8 mouse cellular contexts compared by ENCODE assay signal in the genomic region with DNA sequence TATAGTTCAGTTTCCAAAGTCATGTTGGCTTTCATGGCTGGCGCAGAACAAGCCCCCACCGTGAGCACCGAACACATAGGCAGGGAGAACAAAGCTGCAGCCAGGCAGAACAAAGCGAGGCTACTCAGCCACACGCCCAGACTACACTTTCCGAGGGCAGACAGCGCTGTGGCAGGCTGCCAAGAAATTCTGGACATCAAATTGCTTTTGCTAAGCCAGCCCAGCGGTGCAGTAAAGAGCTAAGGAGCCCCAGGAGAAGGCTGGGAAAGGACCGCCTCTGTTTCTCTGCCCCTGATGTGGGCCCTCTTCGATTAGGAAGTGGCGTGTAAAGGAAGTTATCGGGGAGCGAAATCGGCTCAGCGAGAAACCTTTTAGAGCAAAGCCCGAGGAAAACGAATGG.
DNase-seq lines count a peak whose midpoint lies in the region; ATAC-seq lines count a peak whose summit lies in the region.

No protein-coding gene starts in this region.

- H3K4me2 ChIP-seq in heart, embryonic 13.5 days: peak overlapping the region; percentile 63
- H3K4me2 ChIP-seq in kidney, embryonic 15.5 days: peak overlapping the region; percentile 44
- H3K4me2 ChIP-seq in limb, embryonic 15.5 days: peak overlapping the region; percentile 27
- peak overlapping the region; percentile 41 for H3K4me2 ChIP-seq in neural tube, embryonic 12.5 days (replicated peaks)

- H3K4me1 ChIP-seq in forebrain, embryonic 10.5 days: peaks cover 16% of the 10 kb centered on the region
- H3K4me1 ChIP-seq in heart, embryonic 13.5 days: peaks cover 23% of the 10 kb centered on the region
- peaks cover 18% of the 10 kb centered on the region for H3K4me1 ChIP-seq in kidney, embryonic 15.5 days
- peaks cover 11% of the 10 kb centered on the region for H3K4me1 ChIP-seq in limb, embryonic 15.5 days
- peaks cover 11% of the 10 kb centered on the region for H3K4me1 ChIP-seq in neural tube, embryonic 12.5 days

- H3K9me3 ChIP-seq in forebrain, embryonic 10.5 days: no peaks in the 10 kb centered on the region
- no peaks in the 10 kb centered on the region for H3K9me3 ChIP-seq in heart, embryonic 13.5 days
- H3K9me3 ChIP-seq in kidney, embryonic 15.5 days (replicated peaks): no peaks in the 10 kb centered on the region
- no peaks in the 10 kb centered on the region for H3K9me3 ChIP-seq in limb, embryonic 15.5 days
- no peaks in the 10 kb centered on the region for H3K9me3 ChIP-seq in neural tube, embryonic 12.5 days

- peak; percentile 46; the same call in 1 of the 2 replicates for ATAC-seq in heart, embryonic 13.5 days (ENCODE audit: extremely low read depth, insufficient number of reproducible peaks, low FRiP score, low TSS enrichment)
- ATAC-seq in kidney, embryonic 15.5 days (replicated peaks; ENCODE audit: low FRiP score): peak; percentile 91
- peak; percentile 71; the same call in 1 of the 2 replicates for ATAC-seq in limb, embryonic 15.5 days (ENCODE audit: insufficient number of reproducible peaks, low FRiP score, low TSS enrichment, low read depth)
- ATAC-seq in neural tube, embryonic 12.5 days (ENCODE audit: low FRiP score, low read depth): peak; percentile 90

- H3K36me3 ChIP-seq in forebrain, embryonic 10.5 days (replicated peaks): no peaks in the 10 kb centered on the region
- H3K36me3 ChIP-seq in heart, embryonic 13.5 days: no peaks in the 10 kb centered on the region
- no peaks in the 10 kb centered on the region for H3K36me3 ChIP-seq in kidney, embryonic 15.5 days
- H3K36me3 ChIP-seq in limb, embryonic 15.5 days: no peaks in the 10 kb centered on the region
- no peaks in the 10 kb centered on the region for H3K36me3 ChIP-seq in neural tube, embryonic 12.5 days

- DNase-seq in embryo, embryonic 10 days (ENCODE audit: low spot score): peak; percentile 71
- no peak for DNase-seq in embryo, embryonic 9.5 days (ENCODE audit: extremely low spot score)
- DNase-seq in forebrain, embryonic 10.5 days (ENCODE audit: extremely low spot score, low spot score): peak; percentile 74
- peak; percentile 65 for DNase-seq in urinary bladder, adult 2 months (ENCODE audit: low spot score)

- no peaks in the 10 kb centered on the region for H3K27me3 ChIP-seq in forebrain, embryonic 10.5 days (ENCODE audit: poor library complexity, severe bottlenecking)
- no peaks in the 10 kb centered on the region for H3K27me3 ChIP-seq in heart, embryonic 13.5 days (replicated peaks)
- no peaks in the 10 kb centered on the region for H3K27me3 ChIP-seq in kidney, embryonic 15.5 days
- no peaks in the 10 kb centered on the region for H3K27me3 ChIP-seq in limb, embryonic 15.5 days
- no peaks in the 10 kb centered on the region for H3K27me3 ChIP-seq in neural tube, embryonic 12.5 days (replicated peaks)

- 36% methylated on average over 17 of the region's 17 CpGs for WGBS in forebrain, embryonic 10.5 days
- 6% methylated on average over 17 of the region's 17 CpGs for WGBS in heart, embryonic 13.5 days
- WGBS in kidney, embryonic 15.5 days: 22% methylated on average over 17 of the region's 17 CpGs
- 11% methylated on average over 17 of the region's 17 CpGs for WGBS in limb, embryonic 15.5 days
- 19% methylated on average over 17 of the region's 17 CpGs for WGBS in neural tube, embryonic 12.5 days

- peak overlapping the region; percentile 81 for H3K27ac ChIP-seq in forebrain, embryonic 10.5 days
- peak overlapping the region; percentile 89 for H3K27ac ChIP-seq in heart, embryonic 13.5 days (replicated peaks)
- peak overlapping the region; percentile 76 for H3K27ac ChIP-seq in kidney, embryonic 15.5 days
- H3K27ac ChIP-seq in limb, embryonic 15.5 days: peak overlapping the region; percentile 60
- peak overlapping the region; percentile 22 for H3K27ac ChIP-seq in neural tube, embryonic 12.5 days

- H3K4me3 ChIP-seq in forebrain, embryonic 10.5 days: peak overlapping the region; percentile 22; the same call in 1 of the 2 replicates
- H3K4me3 ChIP-seq in heart, embryonic 13.5 days: peak overlapping the region; percentile 34
- H3K4me3 ChIP-seq in kidney, embryonic 15.5 days (replicated peaks): no peak overlapping the region
- 0 out of 2 replicates have a peak overlapping the region, but pooled peaks have one; percentile 5 for H3K4me3 ChIP-seq in limb, embryonic 15.5 days
- H3K4me3 ChIP-seq in neural tube, embryonic 12.5 days: no peak overlapping the region

- peak overlapping the region; percentile 64 for H3K9ac ChIP-seq in heart, embryonic 13.5 days
- H3K9ac ChIP-seq in kidney, embryonic 15.5 days: no peak overlapping the region
- H3K9ac ChIP-seq in limb, embryonic 15.5 days: no peak overlapping the region
- H3K9ac ChIP-seq in neural tube, embryonic 12.5 days: no peak overlapping the region

Comparison
In these comparisons a context has a peak if more than half of its experiments do, and no peak if none do; other contexts are left out.
1. H3K27ac ChIP-seq: peak in every context shown above with its lines; median percentile 89 in heart, embryonic 13.5 days; 81 in forebrain, embryonic 10.5 days; 76 in kidney, embryonic 15.5 days; 60 in limb, embryonic 15.5 days; 22 in neural tube, embryonic 12.5 days.
2. H3K4me3 ChIP-seq: peak in forebrain, embryonic 10.5 days (single experiment), heart, embryonic 13.5 days (single experiment) and limb, embryonic 15.5 days (single experiment); none in kidney, embryonic 15.5 days (single experiment) and neural tube, embryonic 12.5 days (single experiment).
3. Peak in every context shown above with its lines, with median percentiles within 50 percentile points of each other: ATAC-seq and H3K4me2 ChIP-seq.